Comparison of ENCODE assay signal across 30 mouse cellular contexts in genomic region chr1:72320759-72321158, GRCm38 (mm10). TPM values are rescaled to one million over a fixed set of nuclear protein-coding genes. Genes with fewer than 3 reads are reported as not detected.
A peak's percentile ranks its signal among the peaks of the same experiment; 100 is the strongest.
DNase-seq lines count a peak whose midpoint lies in the region; ATAC-seq lines count a peak whose summit lies in the region.
"Had no signal": no experiment of that assay in that cellular context is flagged by ENCODE, and none has a peak within 500 bp of the region (broad histone marks: within the 10 kb centered on the region; RNA-seq: fewer than 3 reads in every experiment).

No protein-coding gene starts in this region.

- WGBS in midbrain, embryonic 11.5 days = 88% methylated on average over 5 of the region's 5 CpGs
- 93% methylated on average over 5 of the region's 5 CpGs for WGBS in midbrain, embryonic 14.5 days

- H3K4me3 ChIP-seq in midbrain, embryonic 11.5 days (ENCODE audit: low read depth, low read length) = no peak overlapping the region
- H3K4me3 ChIP-seq in midbrain, embryonic 14.5 days (replicated peaks; ENCODE audit: low read depth, low read length) = no peak overlapping the region
- H3K4me3 ChIP-seq: embryonic facial prominence, embryonic 10.5 days; embryonic facial prominence, embryonic 13.5 days; erythroblast, embryonic 14.5 days; forebrain, embryonic 12.5 days; forebrain, embryonic 15.5 days; heart, embryonic 12.5 days; heart, embryonic 15.5 days; hindbrain, embryonic 10.5 days; hindbrain, embryonic 13.5 days had no signal

- DNase-seq in heart, adult 11 months = peak; percentile 73
- DNase-seq in heart, adult 8-10 months (ENCODE audit: low spot score) = no peak
- DNase-seq in midbrain, embryonic 11.5 days (ENCODE audit: low spot score, missing footprints) = peak; percentile 82
- DNase-seq in midbrain, embryonic 14.5 days = no peak
- no peak for DNase-seq in thymus, postnatal 10 days (ENCODE audit: low spot score in 2 of 2)
- DNase-seq in thymus, postnatal 36 days = no peak
- DNase-seq: adrenal gland, adult 8-10 months; adrenal gland, postnatal 25 days; B cell, adult 2 months; cerebellum, adult 2 months; cerebellum, adult 9-11 months; cerebellum, postnatal 25 days; embryo, embryonic 11 days; gastrocnemius, postnatal 25 days; heart, postnatal 10 days; heart, postnatal 36 days had no signal

- H3K36me3 ChIP-seq in midbrain, embryonic 11.5 days (ENCODE audit: control insufficient read depth, insufficient read depth, low read length) = peaks cover 4% of the 10 kb centered on the region; the same call in 1 of the 2 replicates
- H3K36me3 ChIP-seq in midbrain, embryonic 14.5 days (ENCODE audit: control insufficient read depth, insufficient read depth, low read length) = peaks cover 33% of the 10 kb centered on the region

- no peak overlapping the region for H3K4me2 ChIP-seq in midbrain, embryonic 11.5 days
- no peak overlapping the region for H3K4me2 ChIP-seq in midbrain, embryonic 14.5 days (ENCODE audit: low read length)
- H3K4me2 ChIP-seq: embryonic facial prominence, embryonic 13.5 days; forebrain, embryonic 12.5 days; forebrain, embryonic 15.5 days; heart, embryonic 12.5 days; heart, embryonic 15.5 days; hindbrain, embryonic 13.5 days had no signal

- H3K9ac ChIP-seq in midbrain, embryonic 11.5 days (ENCODE audit: low read length) = no peak overlapping the region
- no peak overlapping the region for H3K9ac ChIP-seq in midbrain, embryonic 14.5 days (replicated peaks; ENCODE audit: low read length)
- H3K9ac ChIP-seq: embryonic facial prominence, embryonic 13.5 days; forebrain, embryonic 12.5 days; forebrain, embryonic 15.5 days; heart, embryonic 12.5 days; heart, embryonic 15.5 days; hindbrain, embryonic 13.5 days had no signal

- H3K9me3 ChIP-seq in midbrain, embryonic 11.5 days (ENCODE audit: control insufficient read depth, low read length) = no peaks in the 10 kb centered on the region
- H3K9me3 ChIP-seq in midbrain, embryonic 14.5 days (ENCODE audit: control insufficient read depth, low read length) = no peaks in the 10 kb centered on the region
- H3K9me3 ChIP-seq: embryonic facial prominence, embryonic 10.5 days; embryonic facial prominence, embryonic 13.5 days; forebrain, embryonic 12.5 days; forebrain, embryonic 15.5 days; heart, embryonic 12.5 days; heart, embryonic 15.5 days; hindbrain, embryonic 10.5 days; hindbrain, embryonic 13.5 days had no signal

- H3K27me3 ChIP-seq in midbrain, embryonic 11.5 days (ENCODE audit: control insufficient read depth, insufficient read depth, low read length) = no peaks in the 10 kb centered on the region
- no peaks in the 10 kb centered on the region for H3K27me3 ChIP-seq in midbrain, embryonic 14.5 days (ENCODE audit: control insufficient read depth, insufficient read depth, low read length)
- H3K27me3 ChIP-seq: embryonic facial prominence, embryonic 13.5 days; forebrain, embryonic 12.5 days; forebrain, embryonic 15.5 days; heart, embryonic 15.5 days; hindbrain, embryonic 13.5 days had no signal

- no peaks in the 10 kb centered on the region for H3K4me1 ChIP-seq in midbrain, embryonic 11.5 days (ENCODE audit: control insufficient read depth, insufficient read depth, low read length)
- no peaks in the 10 kb centered on the region for H3K4me1 ChIP-seq in midbrain, embryonic 14.5 days (ENCODE audit: control insufficient read depth, insufficient read depth, low read length)
- H3K4me1 ChIP-seq: embryonic facial prominence, embryonic 10.5 days; embryonic facial prominence, embryonic 13.5 days; forebrain, embryonic 12.5 days; forebrain, embryonic 15.5 days; heart, embryonic 12.5 days; heart, embryonic 15.5 days; hindbrain, embryonic 10.5 days; hindbrain, embryonic 13.5 days had no signal

- ATAC-seq in midbrain, embryonic 11.5 days (ENCODE audit: low FRiP score) = no peak
- no peak for ATAC-seq in midbrain, embryonic 14.5 days (ENCODE audit: low FRiP score, low TSS enrichment)
- ATAC-seq in granulocyte monocyte progenitor cell, adult 5-6 weeks (replicated peaks; ENCODE audit: poor library complexity, severe bottlenecking) = peak; percentile 98
- no peak for ATAC-seq in activated CD4-positive, CD25-positive, alpha-beta regulatory T cell, adult 4 months
- ATAC-seq: forebrain, embryonic 15.5 days; hindbrain, embryonic 16.5 days had no signal

- no peak overlapping the region for H3K27ac ChIP-seq in midbrain, embryonic 11.5 days (ENCODE audit: low read depth, low read length)
- no peak overlapping the region for H3K27ac ChIP-seq in midbrain, embryonic 14.5 days (replicated peaks; ENCODE audit: low read depth, low read length)
- H3K27ac ChIP-seq: embryonic facial prominence, embryonic 10.5 days; embryonic facial prominence, embryonic 13.5 days; forebrain, embryonic 12.5 days; forebrain, embryonic 15.5 days; heart, embryonic 15.5 days; hindbrain, embryonic 10.5 days; hindbrain, embryonic 13.5 days had no signal

RNA-seq across cellular contexts. Expression of gene Xrcc5, which starts 13.5 kb away (rescaled TPM):
- total RNA-seq in heart, adult 8-10 months (2022) = 10 to 100 TPM; 17.7 to 19.4 (median 19.3) TPM
- 52.3 and 57.7 TPM in 2 replicates for polyA plus RNA-seq in midbrain, embryonic 11.5 days (2014; fragmentation: Nextera tagmentation; extraction: Ambion mirVana)
- polyA plus RNA-seq in midbrain, embryonic 14.5 days (2014; fragmentation: Nextera tagmentation; extraction: Ambion mirVana) = 12.8 and 21.9 TPM in 2 replicates
- total RNA-seq in granulocyte monocyte progenitor cell, adult 5-6 weeks (2014; fragmentation: Nextera tagmentation) = 1.8 TPM in 2 replicates
- 6.5 and 8.1 TPM in 2 replicates for total RNA-seq in granulocyte monocyte progenitor cell, adult 5-6 weeks (2017)
- polyA plus RNA-seq in activated CD4-positive, CD25-positive, alpha-beta regulatory T cell, adult 4 months (2017; shearing (Covaris generic)) = 10 to 100 TPM; 28.3 to 31.8 TPM

RNA-seq across cellular contexts. Expression of gene Tmem169, which starts 36.6 kb away (rescaled TPM):
- total RNA-seq in heart, adult 8-10 months (2022) = not detected
- 14.2 and 14.4 TPM in 2 replicates for polyA plus RNA-seq in midbrain, embryonic 11.5 days (2014; fragmentation: Nextera tagmentation; extraction: Ambion mirVana)
- polyA plus RNA-seq in midbrain, embryonic 14.5 days (2014; fragmentation: Nextera tagmentation; extraction: Ambion mirVana) = 33.9 and 36.0 TPM in 2 replicates
- not detected in 2 replicates for total RNA-seq in granulocyte monocyte progenitor cell, adult 5-6 weeks (2014; fragmentation: Nextera tagmentation)
- total RNA-seq in granulocyte monocyte progenitor cell, adult 5-6 weeks (2017) = 0.22 TPM in 1 of 2 replicates, not detected in the other
- polyA plus RNA-seq in activated CD4-positive, CD25-positive, alpha-beta regulatory T cell, adult 4 months (2017; shearing (Covaris generic)) = under 1 TPM in 1 of 2 experiments, not detected in 1; 0.15 TPM
- total RNA-seq: gastrocnemius, adult 8-10 months; gastrocnemius, postnatal 25 days; heart, postnatal 36 days; MEL had no signal
- polyA plus RNA-seq: erythroblast, embryonic 14.5 days had no signal

RNA-seq across cellular contexts. Expression of gene Pecr, which starts 36.6 kb away (rescaled TPM):
- total RNA-seq in heart, adult 8-10 months (2022) = 10 to 100 TPM in 3 of 4 experiments, 1 to 10 TPM in 1; 9.5 to 12.4 (median 12.2) TPM
- polyA plus RNA-seq in midbrain, embryonic 11.5 days (2014; fragmentation: Nextera tagmentation; extraction: Ambion mirVana) = 14.5 and 14.7 TPM in 2 replicates
- polyA plus RNA-seq in midbrain, embryonic 14.5 days (2014; fragmentation: Nextera tagmentation; extraction: Ambion mirVana) = 6.3 and 7.7 TPM in 2 replicates
- total RNA-seq in granulocyte monocyte progenitor cell, adult 5-6 weeks (2014; fragmentation: Nextera tagmentation) = 13.6 and 14.8 TPM in 2 replicates
- total RNA-seq in granulocyte monocyte progenitor cell, adult 5-6 weeks (2017) = 9.5 and 10.1 TPM in 2 replicates
- polyA plus RNA-seq in activated CD4-positive, CD25-positive, alpha-beta regulatory T cell, adult 4 months (2017; shearing (Covaris generic)) = 1 to 10 TPM; 3.8 to 4.8 TPM

Comparison
In these comparisons a context has a peak if more than half of its experiments do, and no peak if none do; other contexts are left out.
1. DNase-seq: peak in heart, adult 11 months (single experiment) and midbrain, embryonic 11.5 days (single experiment); none in heart, adult 8-10 months (single experiment), midbrain, embryonic 14.5 days (single experiment), thymus, postnatal 10 days (0 of 2) and thymus, postnatal 36 days (0 of 2).
2. RNA of gene Tmem169, which starts 36.6 kb away (polyA plus RNA-seq): 33.9 to 36.0 TPM in midbrain, embryonic 14.5 days and 14.2 to 14.4 TPM in midbrain, embryonic 11.5 days; 0.15 TPM in activated CD4-positive, CD25-positive, alpha-beta regulatory T cell, adult 4 months; every median in the first group is over 10 times any median in the second.